Mouse (Mus musculus) ovary, postnatal 10 days (tissue): ENCODE results near the gene Twist2.

Source experiments
- DNase-seq: peaks from one replicate; pipeline ENCODE4 v3.0.0; 2022; ENCODE audit warnings: low spot score

Twist2 gene

GRCm38 (mm10) chr1:91819237-91819636 lies 18.0 kb downstream of the Twist2 start:
- no peak for DNase-seq

GRCm38 (mm10) chr1:91820531-91820930 lies 19.3 kb downstream of the Twist2 start:
- no peak for DNase-seq

- DNase-seq, result no peak
These were observed 21.1 kb downstream of the Twist2 start for GRCm38 (mm10) chr1:91822316-91822824.

- no peak for DNase-seq
These were observed 22.3 kb downstream of the Twist2 start for GRCm38 (mm10) chr1:91823530-91823929.

GRCm38 (mm10) chr1:91823951-91824350 lies 22.7 kb downstream of the Twist2 start:
- no peak for DNase-seq

- no peak for DNase-seq
These were observed 24.0 kb downstream of the Twist2 start for GRCm38 (mm10) chr1:91825261-91825660.

- no peak for DNase-seq
These were observed 30.7 kb downstream of the Twist2 start for GRCm38 (mm10) chr1:91831978-91832377.

- DNase-seq, result no peak
These were observed 38.3 kb downstream of the Twist2 start for GRCm38 (mm10) chr1:91839557-91839956.

- DNase-seq, result no peak
These were observed 38.7 kb downstream of the Twist2 start for GRCm38 (mm10) chr1:91839979-91840378.

GRCm38 (mm10) chr1:91844236-91844635 lies 43.0 kb downstream of the Twist2 start:
- DNase-seq, result no peak

GRCm38 (mm10) chr1:91844681-91845379 lies 43.6 kb downstream of the Twist2 start:
- no peak for DNase-seq

GRCm38 (mm10) chr1:91845380-91845957 lies 44.2 kb downstream of the Twist2 start:
- DNase-seq, result no peak

- no peak for DNase-seq
These were observed 50.0 kb downstream of the Twist2 start for GRCm38 (mm10) chr1:91851300-91851699.

- DNase-seq, result no peak
These were observed 55.8 kb downstream of the Twist2 start for GRCm38 (mm10) chr1:91856771-91857664.

- no peak for DNase-seq
These were observed 57.0 kb downstream of the Twist2 start for GRCm38 (mm10) chr1:91858101-91858790.

- DNase-seq, result no peak
These were observed 57.6 kb downstream of the Twist2 start for GRCm38 (mm10) chr1:91858901-91859300.

- DNase-seq, result no peak
These were observed 60.2 kb downstream of the Twist2 start for GRCm38 (mm10) chr1:91861511-91861910.

- no peak for DNase-seq
These were observed 64.7 kb downstream of the Twist2 start for GRCm38 (mm10) chr1:91866001-91866400.

GRCm38 (mm10) chr1:91871101-91871500 lies 69.8 kb downstream of the Twist2 start:
- DNase-seq, result no peak

GRCm38 (mm10) chr1:91872388-91873059 lies 71.3 kb downstream of the Twist2 start:
- DNase-seq, result no peak

GRCm38 (mm10) chr1:91873572-91874285 lies 72.5 kb downstream of the Twist2 start:
- no peak for DNase-seq
